Comparison of ENCODE assay signal across 14 mouse cellular contexts in genomic region chr8:120552509-120552908, GRCm38 (mm10). TPM values are rescaled to one million over a fixed set of nuclear protein-coding genes. Genes with fewer than 3 reads are reported as not detected.
DNase-seq lines count a peak whose midpoint lies in the region; TF ChIP-seq lines count a peak whose summit lies in the region.
"Had no signal": no experiment of that assay in that cellular context is flagged by ENCODE, and none has a peak within 500 bp of the region (broad histone marks: within the 10 kb centered on the region; RNA-seq: fewer than 3 reads in every experiment).

No protein-coding gene starts in this region.

- H3K27ac ChIP-seq in gastrocnemius, adult 2 months: peak overlapping the region; percentile 85
- H3K27ac ChIP-seq in layer of hippocampus, adult 2 months: peak overlapping the region; percentile 97
- H3K27ac ChIP-seq: embryonic facial prominence, embryonic 13.5 days; limb, embryonic 13.5 days; stomach, embryonic 15.5 days had no signal

- H3K4me3 ChIP-seq in gastrocnemius, adult 2 months: no peak overlapping the region
- H3K4me3 ChIP-seq in layer of hippocampus, adult 2 months: no peak overlapping the region
- H3K4me3 ChIP-seq: embryonic facial prominence, embryonic 13.5 days; limb, embryonic 13.5 days; stomach, embryonic 15.5 days had no signal

- peak; percentile 70 for DNase-seq in cerebellum, adult 11-12 months
- no peak for DNase-seq in cerebellum, adult 8-10 months
- no peak for DNase-seq in gastrocnemius, adult 2 months
- DNase-seq in gastrocnemius, postnatal 36 days: no peak
- no peak for DNase-seq in layer of hippocampus, adult 2 months (ENCODE audit: low spot score in 2 of 2)
- no peak for DNase-seq in layer of hippocampus, adult 9-11 months
- DNase-seq in thymus, postnatal 4 days: peak; percentile 32
- no peak for DNase-seq in thymus, adult 18-20 months
- DNase-seq: adrenal gland, postnatal 14 days; gastrocnemius, postnatal 14 days; spleen, adult 18-20 months had no signal

- intact Hi-C loops in gastrocnemius, adult 2 months (cut with DNase I): no loop called here
- intact Hi-C loops in gastrocnemius, postnatal 36 days (cut with DNase I): no loop called here

- no peak for TF ChIP-seq CTCF in gastrocnemius, adult 2 months (IDR thresholded peaks at IDR 0.05)
- no peak for TF ChIP-seq CTCF in layer of hippocampus, adult 2 months (conservative IDR thresholded peaks at IDR 0.05)

RNA-seq across cellular contexts. Expression of gene Gins2, which starts 36.6 kb away (rescaled TPM):
- total RNA-seq in gastrocnemius, adult 2 months (2021): under 1 TPM; 0.36 to 0.67 TPM
- total RNA-seq in gastrocnemius, postnatal 36 days (2021): under 1 TPM; 0.66 to 0.94 TPM
- 1 to 10 TPM; 5.2 to 6.2 TPM for total RNA-seq in layer of hippocampus, adult 2 months (2021)

Comparison
In these comparisons a context has a peak if more than half of its experiments do, and no peak if none do; other contexts are left out.
1. DNase-seq: peak in cerebellum, adult 11-12 months (single experiment) and thymus, postnatal 4 days (single experiment); none in cerebellum, adult 8-10 months (single experiment), gastrocnemius, adult 2 months (single experiment), gastrocnemius, postnatal 36 days (0 of 2), layer of hippocampus, adult 2 months (0 of 2), layer of hippocampus, adult 9-11 months (single experiment) and thymus, adult 18-20 months (0 of 2).